Mouse (Mus musculus) small intestine, adult 2 months (tissue): ENCODE results near the gene Kansl1l.

ENCODE experiments used
- CTCF ChIP-seq: fragments of 200-500 bp; IDR thresholded peaks from 2 replicates; pipeline ENCODE4 v1.5.1; 2012; ENCODE audit warnings: low read depth, mild to moderate bottlenecking, control low read depth, inconsistent platforms, low read length, moderate library complexity, mixed read lengths; ENCODE audit not compliant: insufficient replicate concordance, insufficient read length; ENCODE audit errors: extremely low read depth
- POLR2A ChIP-seq: fragments of 200-500 bp; IDR thresholded peaks from 2 replicates; pipeline ENCODE4 v1.6.1; 2012; ENCODE audit warnings: low read depth, mild to moderate bottlenecking, control low read depth, inconsistent platforms, low read length, moderate library complexity

- TF ChIP-seq CTCF (no peak), POLR2A (no peak)
Observed at GRCm38 (mm10) chr1:66694266-66694665, 123.1 kb downstream of the Kansl1l start.
